Mouse (Mus musculus) lung, embryonic 14.5 days (tissue): ENCODE results near the gene Atrnl1. TPM values are rescaled to one million over a fixed set of nuclear protein-coding genes. Genes with fewer than 3 reads are reported as not detected.

Source experiments
- ATAC-seq: fragments of 200-750 bp; cut with Nextera tagmentation; 2 replicates; pipeline ENCODE4 v1.8.0; 2017; ENCODE audit warnings: mild to moderate bottlenecking, moderate TSS enrichment, moderate library complexity; ENCODE audit not compliant: insufficient read depth
- DNase-seq: peaks from one replicate; pipeline ENCODE4 v3.0.0-alpha.2; 2015
- H3K27ac ChIP-seq: fragments of 300-500 bp; sonication (generic); 2 replicates; pipeline ENCODE4 v1.5.1; 2014; ENCODE audit warnings: low read depth, mild to moderate bottlenecking, moderate library complexity
- H3K27me3 ChIP-seq: fragments of 300-500 bp; sonication (generic); 2 replicates; pipeline ENCODE4 v1.6.1; 2014; ENCODE audit warnings: low read length, control low read depth; ENCODE audit not compliant: insufficient read depth
- H3K36me3 ChIP-seq: fragments of 300-500 bp; sonication (generic); 2 replicates; pipeline ENCODE4 v1.6.1; 2014; ENCODE audit warnings: control low read depth; ENCODE audit not compliant: insufficient read depth
- H3K4me1 ChIP-seq: fragments of 300-500 bp; sonication (generic); 2 replicates; pipeline ENCODE4 v1.6.1; 2014; ENCODE audit warnings: antibody characterized with exemption, control low read depth; ENCODE audit not compliant: insufficient read depth
- H3K4me2 ChIP-seq: fragments of 300-500 bp; sonication (generic); 2 replicates; pipeline ENCODE4 v1.6.1; 2014; ENCODE audit warnings: mild to moderate bottlenecking
- H3K4me3 ChIP-seq: fragments of 300-500 bp; sonication (generic); 2 replicates; pipeline ENCODE4 v1.5.1; 2014; ENCODE audit warnings: low read depth, low read length
- H3K9ac ChIP-seq: fragments of 300-500 bp; sonication (generic); 2 replicates; pipeline ENCODE4 v1.6.1; 2014
- H3K9me3 ChIP-seq: fragments of 300-500 bp; sonication (generic); 2 replicates; pipeline ENCODE4 v1.6.1; 2016; ENCODE audit warnings: low read depth, low read length, control low read depth
- CTCF ChIP-seq: IDR thresholded peaks from 2 replicates; pipeline ENCODE4 v1.5.1; 2016; ENCODE audit warnings: antibody characterized with exemption, low read depth
- WGBS: fragments of 180-500 bp; shearing (Covaris S2); extraction: QIAGEN DNeasy Blood & Tissue Kit; methylation state at CpG from one replicate; pipeline ENCODE4 v1.1.7; 2014; 5-methylcytosine and 5-hydroxymethylcytosine counted together
- polyA plus RNA-seq: library from polyadenylated mRNA; unstranded; fragments of >200 nt; fragmentation: Nextera tagmentation; extraction: Ambion mirVana; gene quantifications from 2 replicates; pipeline ENCODE4 v1.2.1, GENCODE M21; 2014

Gene Atrnl1
- polyA plus RNA-seq = 7.1 and 7.7 TPM in 2 replicates

- Histone ChIP-seq H3K4me1 (peaks cover 9% of the 10 kb centered on the region), H3K27me3 (no peaks in the 10 kb centered on the region), H3K4me3 (peak within 1 kb of the TSS; percentile 93), H3K9me3 (no peaks in the 10 kb centered on the region), H3K27ac (peak within 1 kb of the TSS; percentile 96), H3K9ac (peak within 1 kb of the TSS; percentile 89), H3K36me3 (no peaks in the 10 kb centered on the region), H3K4me2 (peak within 1 kb of the TSS; percentile 95)
- TF ChIP-seq CTCF = no peak
- under 1% methylated on average over 72 of the region's 103 CpGs for WGBS
- DNase-seq (peak; percentile 95), ATAC-seq (peak; percentile 89)
These were observed at the start of gene Atrnl1 for GRCm38 (mm10) chr19:57610476-57611261. Gene Atrnl1 (plus strand): TSS chr19:57611034.

- no peaks in the 10 kb centered on the region for H3K36me3 ChIP-seq
- no peaks in the 10 kb centered on the region for H3K9me3 ChIP-seq
- no peaks in the 10 kb centered on the region for H3K4me1 ChIP-seq
- H3K27ac ChIP-seq = no peak overlapping the region
- no peak overlapping the region for H3K4me3 ChIP-seq
- H3K4me2 ChIP-seq = no peak overlapping the region
- 65% methylated on average over 4 of the region's 4 CpGs for WGBS
- DNase-seq = no peak
- TF ChIP-seq CTCF = no peak
- H3K9ac ChIP-seq = no peak overlapping the region
- ATAC-seq = no peak
- H3K27me3 ChIP-seq = no peaks in the 10 kb centered on the region
These were observed 49.3 kb upstream of the Atrnl1 start for GRCm38 (mm10) chr19:57561486-57561885.

GRCm38 (mm10) chr19:57569040-57569439, 41.8 kb upstream of the Atrnl1 start:
- H3K27me3 ChIP-seq = no peaks in the 10 kb centered on the region
- H3K27ac ChIP-seq = no peak overlapping the region
- WGBS = 71% methylated on average over 6 of the region's 6 CpGs
- no peaks in the 10 kb centered on the region for H3K9me3 ChIP-seq
- H3K36me3 ChIP-seq = no peaks in the 10 kb centered on the region
- no peak for TF ChIP-seq CTCF
- H3K9ac ChIP-seq = no peak overlapping the region
- DNase-seq (no peak), ATAC-seq (no peak)
- no peaks in the 10 kb centered on the region for H3K4me1 ChIP-seq
- no peak overlapping the region for H3K4me2 ChIP-seq
- H3K4me3 ChIP-seq = no peak overlapping the region

GRCm38 (mm10) chr19:57572360-57573237, 38.2 kb upstream of the Atrnl1 start:
- no peak overlapping the region for H3K4me2 ChIP-seq
- ATAC-seq (no peak), DNase-seq (no peak)
- no peak for TF ChIP-seq CTCF
- no peaks in the 10 kb centered on the region for H3K36me3 ChIP-seq
- no peaks in the 10 kb centered on the region for H3K4me1 ChIP-seq
- H3K9me3 ChIP-seq = no peaks in the 10 kb centered on the region
- no peak overlapping the region for H3K27ac ChIP-seq
- no peaks in the 10 kb centered on the region for H3K27me3 ChIP-seq
- 70% methylated on average over 16 of the region's 16 CpGs for WGBS
- no peak overlapping the region for H3K4me3 ChIP-seq
- H3K9ac ChIP-seq = no peak overlapping the region

GRCm38 (mm10) chr19:57573470-57573869, 37.4 kb upstream of the Atrnl1 start:
- no peak overlapping the region for H3K4me3 ChIP-seq
- no peak for TF ChIP-seq CTCF
- H3K4me2 ChIP-seq = no peak overlapping the region
- no peak overlapping the region for H3K27ac ChIP-seq
- H3K27me3 ChIP-seq = no peaks in the 10 kb centered on the region
- no peaks in the 10 kb centered on the region for H3K36me3 ChIP-seq
- no peaks in the 10 kb centered on the region for H3K9me3 ChIP-seq
- no peaks in the 10 kb centered on the region for H3K4me1 ChIP-seq
- DNase-seq (no peak), ATAC-seq (no peak)
- H3K9ac ChIP-seq = no peak overlapping the region

- 55% methylated on average over 7 of the region's 7 CpGs for WGBS
- Histone ChIP-seq H3K36me3 (no peaks in the 10 kb centered on the region), H3K4me3 (no peak overlapping the region), H3K27me3 (no peaks in the 10 kb centered on the region), H3K4me1 (no peaks in the 10 kb centered on the region), H3K4me2 (no peak overlapping the region), H3K9ac (no peak overlapping the region), H3K9me3 (no peaks in the 10 kb centered on the region), H3K27ac (no peak overlapping the region)
- no peak for TF ChIP-seq CTCF
- no peak for ATAC-seq
- DNase-seq = no peak
These were observed 35.8 kb upstream of the Atrnl1 start for GRCm38 (mm10) chr19:57575027-57575426.

GRCm38 (mm10) chr19:57576836-57577235, 34.0 kb upstream of the Atrnl1 start:
- H3K27ac ChIP-seq = no peak overlapping the region
- DNase-seq (peak; percentile 39), ATAC-seq (no peak)
- no peaks in the 10 kb centered on the region for H3K9me3 ChIP-seq
- TF ChIP-seq CTCF = no peak
- H3K9ac ChIP-seq = no peak overlapping the region
- WGBS = 14% methylated on average over 5 of the region's 5 CpGs
- no peaks in the 10 kb centered on the region for H3K4me1 ChIP-seq
- H3K27me3 ChIP-seq = no peaks in the 10 kb centered on the region
- no peak overlapping the region for H3K4me3 ChIP-seq
- no peaks in the 10 kb centered on the region for H3K36me3 ChIP-seq
- no peak overlapping the region for H3K4me2 ChIP-seq
